Mouse (Mus musculus) naive thymus-derived CD4-positive, alpha-beta T cell, adult 2 months (primary cell): ENCODE data around the gene Zfp874a.
A peak's percentile ranks its signal among the peaks of the same experiment; 100 is the strongest.
"Not testable (repeated sequence)": the region's sequence is repeated elsewhere in the genome, so short reads cannot be mapped to it uniquely, and the experiment has no call there.

Source experiments
- DNase-seq: peaks from one replicate; pipeline ENCODE4 v3.0.0-alpha.2; 2011; ENCODE audit warnings: low read depth

The Zfp874a gene

GRCm38 (mm10) chr13:67451172-67452020 is at the start of gene Zfp874a:
TSS of gene Zfp874a (minus strand) at chr13:67451624.
- peak; percentile 89 for DNase-seq

- no peak for DNase-seq
These were observed 49.5 kb upstream of the Zfp874a start for GRCm38 (mm10) chr13:67500908-67501307.

- DNase-seq, result peak; percentile 85
These were observed 48.8 kb upstream of the Zfp874a start, which contains the start of gene Zfp58 for GRCm38 (mm10) chr13:67500084-67500719. TSS of gene Zfp58 (minus strand) at chr13:67500555.

GRCm38 (mm10) chr13:67495631-67496030 is 44.2 kb upstream of the Zfp874a start:
- no peak for DNase-seq

GRCm38 (mm10) chr13:67484424-67484811 is 33.0 kb upstream of the Zfp874a start:
- no peak for DNase-seq

GRCm38 (mm10) chr13:67483625-67484423 is 32.4 kb upstream of the Zfp874a start, which contains the start of gene Zfp874b:
TSS of gene Zfp874b (minus strand) at chr13:67484258.
- peak; percentile 93 for DNase-seq

DNA sequence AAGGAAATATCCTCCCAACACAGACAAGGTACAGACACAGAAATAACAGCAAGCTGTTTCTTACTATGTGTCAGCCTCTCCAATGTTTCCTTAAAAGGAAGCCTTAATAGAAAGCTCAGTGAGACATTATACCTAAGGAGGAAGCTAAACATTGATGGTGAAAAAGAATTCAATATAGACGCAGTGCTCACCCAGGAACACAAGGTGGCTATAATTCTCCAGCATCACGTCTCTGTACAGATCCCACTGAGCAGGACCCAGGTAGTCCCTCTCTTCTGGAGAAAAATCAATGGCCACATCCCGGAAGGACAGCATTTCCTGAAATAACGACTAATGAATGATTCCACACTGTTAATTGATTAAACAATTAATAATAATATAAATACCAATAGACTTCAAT is 30.1 kb upstream of the Zfp874a start:
- DNase-seq, result peak; percentile 14

GRCm38 (mm10) chr13:67469274-67469673 is 17.9 kb upstream of the Zfp874a start:
- no peak for DNase-seq

DNA sequence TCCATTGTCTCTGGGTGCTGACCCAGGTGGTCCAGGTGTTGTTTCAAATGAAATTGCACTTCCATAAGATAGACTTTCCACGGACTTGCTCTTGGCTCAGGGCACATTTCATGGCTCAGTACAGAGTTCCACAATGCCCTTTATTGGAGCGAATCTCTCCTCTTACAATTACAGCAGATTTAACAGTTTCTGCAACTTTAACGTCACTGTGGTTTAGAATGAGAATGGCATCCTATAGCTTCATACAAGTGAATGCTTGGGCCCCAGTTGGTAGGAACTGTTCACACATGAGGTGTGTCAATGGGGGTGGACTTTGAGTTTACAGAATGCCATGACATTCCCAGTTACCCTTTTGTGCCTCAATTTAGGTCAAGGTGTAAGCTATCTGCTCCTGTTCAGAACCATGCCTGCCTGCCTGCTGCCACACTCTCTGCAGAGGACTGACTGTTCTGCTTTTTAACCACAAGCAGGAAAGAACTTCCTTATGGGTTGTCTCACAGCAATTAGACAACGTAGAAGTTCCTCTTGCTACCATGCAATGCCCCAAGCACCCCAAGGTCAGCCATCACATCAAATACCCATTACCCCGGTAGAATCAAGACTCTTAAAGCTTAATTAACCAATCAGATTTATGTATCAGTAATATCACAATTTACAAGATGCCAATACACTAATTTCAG is 12.2 kb upstream of the Zfp874a start:
- DNase-seq, result not testable (repeated sequence)

GRCm38 (mm10) chr13:67452021-67452309 is 541 bp upstream of the Zfp874a start:
- no peak for DNase-seq

- DNase-seq, result not testable (repeated sequence)
These were observed 14.3 kb downstream of the Zfp874a start for GRCm38 (mm10) chr13:67437095-67437494.

GRCm38 (mm10) chr13:67428116-67428515 is 23.3 kb downstream of the Zfp874a start:
- DNase-seq, result no peak

DNA sequence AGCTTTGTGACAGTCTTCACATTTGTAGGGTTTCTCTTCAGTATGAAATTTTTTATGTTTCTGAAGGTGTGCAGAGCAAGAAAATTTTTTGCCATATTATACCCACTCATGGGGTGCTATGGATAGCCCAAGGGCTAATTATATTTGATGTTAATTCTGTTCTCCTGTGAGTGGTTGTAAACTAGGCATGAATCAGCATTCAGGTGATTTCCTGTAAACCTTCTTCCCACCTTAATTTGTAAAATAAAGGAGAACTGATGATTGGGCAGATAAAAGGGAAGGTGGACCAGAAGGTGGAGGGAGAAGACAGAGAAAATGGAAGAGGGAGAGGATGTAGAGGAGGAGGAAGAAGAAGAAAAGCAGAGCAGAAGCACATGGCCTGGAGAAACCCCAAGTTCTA is 25.7 kb downstream of the Zfp874a start:
- DNase-seq, result not testable (repeated sequence)

GRCm38 (mm10) chr13:67422532-67422931 is 28.9 kb downstream of the Zfp874a start:
- DNase-seq, result not testable (repeated sequence)

DNA sequence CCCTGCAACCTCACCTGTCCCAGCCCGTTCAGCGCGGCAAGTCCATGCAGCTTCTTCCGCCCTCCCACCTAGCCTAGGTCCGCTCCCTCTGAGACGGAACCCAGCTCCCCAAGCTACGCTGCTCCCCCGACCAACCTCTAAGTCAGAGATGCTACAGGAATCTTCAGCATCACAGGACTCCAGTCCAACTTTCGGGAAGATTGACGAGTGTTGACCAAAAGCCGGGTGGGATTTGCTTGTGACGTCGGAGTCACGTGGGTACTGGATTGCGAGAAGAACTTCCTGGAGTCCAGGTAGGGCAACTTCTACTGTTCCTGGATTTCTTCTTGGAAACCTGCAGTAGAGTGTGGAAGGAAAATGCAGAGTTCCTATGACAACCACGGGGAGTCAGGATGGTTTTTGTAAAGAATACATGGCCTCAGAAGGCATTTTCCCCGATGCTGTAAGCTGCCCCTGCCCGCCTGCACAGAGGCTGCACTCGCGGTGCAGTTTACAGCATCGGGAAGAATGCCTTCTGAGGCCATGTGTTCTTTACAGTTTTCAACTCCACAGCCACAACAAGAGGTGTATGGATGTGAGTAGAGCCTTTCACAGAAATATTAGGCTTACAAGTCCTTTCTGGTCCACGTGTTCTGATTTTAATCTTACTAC is 30.1 kb downstream of the Zfp874a start, which contains the start of gene Zfp459:
Gene Zfp459, minus strand, starts transcription at position 212 of the 651 bp plus-strand sequence.
- peak; percentile 67 for DNase-seq

GRCm38 (mm10) chr13:67420558-67421206 is 30.7 kb downstream of the Zfp874a start:
- peak; percentile 10 for DNase-seq

DNA sequence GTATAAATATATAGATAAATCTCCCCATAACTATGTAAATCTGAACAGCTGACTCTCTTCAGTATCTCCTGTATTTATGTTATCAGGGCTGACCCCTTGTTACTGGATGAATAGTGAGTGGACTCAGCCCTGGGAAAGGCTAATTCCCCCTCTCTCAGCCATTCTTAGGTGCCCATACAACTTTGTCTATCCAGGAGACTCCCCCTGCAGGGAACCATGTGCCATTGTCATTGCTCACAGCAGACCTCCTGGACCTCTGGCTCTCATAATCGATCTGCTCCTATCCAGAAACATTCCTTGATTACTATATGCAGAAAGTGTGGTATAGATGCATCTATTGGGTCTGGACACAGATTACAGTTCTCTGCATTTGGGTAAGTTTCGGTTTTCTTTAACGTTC is 34.6 kb downstream of the Zfp874a start:
- DNase-seq, result no peak

GRCm38 (mm10) chr13:67415759-67416158 is 35.7 kb downstream of the Zfp874a start:
- DNase-seq, result no peak

DNA sequence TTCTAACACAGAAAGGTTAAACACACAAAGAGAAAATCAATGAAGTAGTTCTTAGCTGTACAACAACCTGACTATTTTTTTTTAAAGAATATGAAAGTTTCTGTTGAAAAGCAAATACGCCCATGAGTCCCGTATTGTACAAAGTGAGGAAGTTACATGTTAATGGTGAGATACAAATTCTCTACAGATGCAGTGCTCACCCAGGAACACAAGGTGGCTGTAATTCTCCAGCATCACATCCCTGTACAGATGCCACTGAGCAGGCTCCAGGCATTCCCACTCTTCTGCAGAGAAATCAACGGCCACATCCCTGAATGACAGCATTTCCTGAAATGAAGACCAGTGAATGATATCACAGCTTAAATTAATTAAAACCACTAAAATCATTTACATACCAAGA is 37.8 kb downstream of the Zfp874a start:
- not testable (repeated sequence) for DNase-seq

- peak; percentile 85 for DNase-seq
These were observed 52.1 kb downstream of the Zfp874a start, which contains the start of gene Zfp429 for GRCm38 (mm10) chr13:67399183-67399903. TSS of gene Zfp429 (minus strand) at chr13:67399819.
